Mouse (Mus musculus) gastrocnemius, adult 2 months (tissue): Measurements from ENCODE around the gene Rgs18. TPM values are rescaled to one million over a fixed set of nuclear protein-coding genes. Genes with fewer than 3 reads are reported as not detected.

Experiments
- DNase-seq: peaks from one replicate; pipeline ENCODE4 v3.0.0; 2022
- H3K27ac ChIP-seq: fragments of 200-600 bp; 2 replicates; pipeline ENCODE4 v1.8.1; 2022; ENCODE audit warnings: mild to moderate bottlenecking
- H3K4me3 ChIP-seq: fragments of 200-600 bp; 2 replicates; pipeline ENCODE4 v1.8.1; 2022; ENCODE audit warnings: mild to moderate bottlenecking, moderate library complexity
- CTCF ChIP-seq: fragments of 200-600 bp; IDR thresholded peaks from 2 replicates; pipeline ENCODE4 v1.8.1; 2022; ENCODE audit warnings: antibody characterized with exemption, mild to moderate bottlenecking, moderate library complexity
- intact Hi-C: fragments of 180-260 bp; cut with DNase I; formaldehyde crosslinking; loops from one replicate; pipeline ENCODE4 v1.15.1; 2025
- long read RNA-seq, 2 experiments: library from polyadenylated mRNA; stranded (forward); transcript quantifications; one replicate each; pipeline ENCODE4 v2.0.0; 2021
- total RNA-seq, 2 experiments: library from RNA; stranded (reverse); gene quantifications; 2 replicates each; pipeline ENCODE4 v1.2.3; 2021

Gene Rgs18
- under 1 TPM in 1 of 2 experiments, not detected in 1; 0.28 TPM for total RNA-seq
- long read RNA-seq, experiment 1: 0 reads
- long read RNA-seq, experiment 2: 0 reads

GRCm38 (mm10) chr1:144775331-144775730, at the start of gene Rgs18:
Gene Rgs18 (minus strand): TSS chr1:144775435.
- Histone ChIP-seq H3K4me3 (peak within 1 kb of the TSS; percentile 28; the same call in 1 of the 2 replicates), H3K27ac (no peak within 1 kb of the TSS)
- TF ChIP-seq CTCF: no peak
- no peak for DNase-seq
- intact Hi-C loops: no loop called here

DNA sequence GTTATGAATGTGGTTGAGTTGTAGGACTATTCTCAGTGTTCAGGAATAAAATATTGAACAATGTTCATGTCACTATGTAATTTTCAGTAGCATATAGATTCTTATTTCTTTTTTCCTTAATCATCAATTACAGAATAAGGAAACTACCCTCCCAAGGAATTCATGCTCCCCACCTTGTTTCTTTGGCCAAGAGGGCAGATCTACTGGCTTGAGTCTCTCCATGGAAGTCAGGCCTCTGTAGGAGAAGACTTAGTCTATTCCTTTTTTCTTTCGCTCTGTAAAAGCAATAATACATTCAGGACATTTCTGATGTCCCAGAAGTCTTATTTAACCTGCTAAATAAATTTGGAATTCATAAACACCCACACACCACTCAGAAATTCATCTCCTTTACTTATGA, 841 bp downstream of the Rgs18 start:
- H3K4me3 ChIP-seq: peak overlapping the region; percentile 8; the same call in 1 of the 2 replicates
- TF ChIP-seq CTCF: no peak
- intact Hi-C loops: no loop called here
- no peak overlapping the region for H3K27ac ChIP-seq
- no peak for DNase-seq

GRCm38 (mm10) chr1:144766218-144766617, 9.0 kb downstream of the Rgs18 start:
- Histone ChIP-seq H3K27ac (no peak overlapping the region), H3K4me3 (no peak overlapping the region)
- intact Hi-C loops: no loop called here
- no peak for DNase-seq
- TF ChIP-seq CTCF: no peak

GRCm38 (mm10) chr1:144760792-144761191, 14.4 kb downstream of the Rgs18 start:
- TF ChIP-seq CTCF: no peak
- no peak for DNase-seq
- Histone ChIP-seq H3K4me3 (no peak overlapping the region), H3K27ac (no peak overlapping the region)
- intact Hi-C loops: no loop called here

- TF ChIP-seq CTCF: no peak
- no peak for DNase-seq
- H3K4me3 ChIP-seq: no peak overlapping the region
- no peak overlapping the region for H3K27ac ChIP-seq
- intact Hi-C loops: no loop called here
Measured at GRCm38 (mm10) chr1:144750763-144751162, 24.5 kb downstream of the Rgs18 start.

DNA sequence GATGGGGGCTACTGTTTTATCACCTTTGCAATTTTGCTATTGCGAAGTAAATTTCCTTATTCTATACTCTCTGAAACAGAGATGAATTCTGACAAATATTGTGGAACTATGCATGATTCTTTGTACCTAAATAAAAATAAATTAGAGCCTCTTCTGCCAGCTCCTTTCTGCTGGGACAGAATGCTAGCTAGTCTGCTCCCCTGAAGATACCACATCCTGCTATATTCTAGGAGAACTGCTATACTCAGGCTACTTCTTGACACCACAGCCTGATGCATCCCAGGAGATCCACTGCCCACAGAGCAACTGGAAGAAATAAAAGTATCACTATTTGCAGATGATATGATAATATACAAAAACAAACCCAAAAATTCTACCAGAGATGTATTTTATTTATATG, 29.1 kb downstream of the Rgs18 start:
- DNase-seq: no peak
- Histone ChIP-seq H3K27ac (no peak overlapping the region), H3K4me3 (no peak overlapping the region)
- no peak for TF ChIP-seq CTCF
- intact Hi-C loops: no loop called here

- no peak for TF ChIP-seq CTCF
- no peak overlapping the region for H3K27ac ChIP-seq
- H3K4me3 ChIP-seq: no peak overlapping the region
- intact Hi-C loops: no loop called here
- DNase-seq: no peak
Measured at GRCm38 (mm10) chr1:144737739-144738138, 37.5 kb downstream of the Rgs18 start.

DNA sequence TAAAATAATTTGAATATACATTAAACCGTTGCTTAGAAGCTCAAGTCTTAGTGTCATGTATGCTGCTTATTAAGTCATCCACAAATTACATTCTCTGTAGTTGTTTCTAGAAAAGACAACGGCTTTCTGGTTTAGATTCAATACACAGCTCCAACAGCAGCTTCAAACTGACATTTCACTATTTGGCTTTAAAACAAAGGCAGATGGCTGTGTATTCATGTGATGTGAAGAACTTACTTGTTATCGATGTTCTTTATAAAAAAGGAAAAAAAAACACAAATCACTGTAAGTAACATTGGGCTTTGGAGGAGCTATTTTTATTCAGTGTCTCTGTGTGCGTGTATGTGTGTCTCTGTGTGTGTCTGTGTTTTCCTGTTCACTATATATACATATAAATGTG, 54.5 kb downstream of the Rgs18 start:
- H3K4me3 ChIP-seq: no peak overlapping the region
- intact Hi-C loops: no loop called here
- no peak for DNase-seq
- no peak overlapping the region for H3K27ac ChIP-seq
- TF ChIP-seq CTCF: no peak

DNA sequence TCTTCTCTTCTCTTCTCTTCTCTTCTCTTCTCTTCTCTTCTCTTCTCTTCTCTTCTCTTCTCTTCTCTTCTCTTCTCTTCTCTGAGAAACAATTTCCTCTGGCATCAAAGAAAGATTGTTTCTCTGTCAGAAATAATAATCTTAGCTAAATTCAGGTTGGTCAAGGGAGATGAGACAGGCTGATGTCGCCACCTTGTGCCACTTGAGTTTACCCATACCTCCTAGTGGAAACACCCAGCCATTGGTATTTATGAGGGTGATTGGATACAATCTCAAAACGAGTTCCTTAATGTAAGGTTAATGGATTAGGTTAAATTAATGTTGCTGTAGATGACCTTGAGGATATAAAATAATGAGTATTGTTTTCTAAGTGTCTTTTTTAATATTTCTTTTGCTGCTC, 70.9 kb downstream of the Rgs18 start:
- intact Hi-C loops: no loop called here
- H3K27ac ChIP-seq: no peak overlapping the region
- peak; percentile 15; the same call in 1 of the 2 replicates for TF ChIP-seq CTCF
- no peak for DNase-seq
- H3K4me3 ChIP-seq: no peak overlapping the region

Other genes starting within 250 kb of the Rgs18 start
- not detected for gene Rgs21, start 207.8 kb downstream of the Rgs18 start, total RNA-seq